Mouse (Mus musculus): Measurements from ENCODE around the gene Cnbp. TPM values are rescaled to one million over a fixed set of nuclear protein-coding genes. Genes with fewer than 3 reads are reported as not detected.

Gene Cnbp
- total and polyA plus RNA-seq, 3 experiments: 201 to 879 (median 652) TPM

DNA sequence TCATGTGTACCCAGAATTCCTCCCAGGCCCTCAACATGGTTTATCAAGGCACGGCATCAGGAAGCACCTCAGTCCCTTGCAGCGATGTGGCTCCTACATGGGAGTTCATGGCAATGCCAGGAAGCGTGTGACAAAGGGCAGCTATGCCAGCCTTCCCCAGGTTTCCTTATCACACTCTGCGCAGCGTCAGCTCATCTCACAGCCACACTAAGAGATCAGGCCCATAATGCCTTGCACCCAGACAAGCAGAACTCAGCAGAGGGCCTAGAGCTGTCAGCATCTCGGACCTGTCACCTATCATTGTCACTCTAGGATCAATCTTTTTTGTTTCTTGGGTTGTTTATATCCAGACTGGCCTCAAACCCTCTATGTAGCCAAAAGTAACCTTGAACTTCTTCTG is 51.3 kb downstream of the Cnbp start:
- Histone ChIP-seq H3K27ac (ENCODE audit: control insufficient read depth, low read depth, low read length) (no peak overlapping the region), H3K9me3 (replicated peaks; ENCODE audit: insufficient read depth, low read length) (no peaks in the 10 kb centered on the region), H3K27me3 (ENCODE audit: control insufficient read depth in 1 of 2, insufficient read depth in 2 of 2, low read length in 2 of 2) (no peaks in the 10 kb centered on the region), H3K79me2 (ENCODE audit: control insufficient read depth, insufficient read depth, low read length, poor library complexity) (no peaks in the 10 kb centered on the region), H3K36me3 (ENCODE audit: control insufficient read depth in 1 of 2, insufficient read depth in 2 of 2, low read length in 2 of 2) (no peaks in the 10 kb centered on the region), H3K9ac (ENCODE audit: control insufficient read depth, low read depth, low read length, poor library complexity, severe bottlenecking) (no peak overlapping the region), H3K4me3 (ENCODE audit: control insufficient read depth in 1 of 2, insufficient read depth in 1 of 2, low read depth in 2 of 2, low read length in 2 of 2) (no peak overlapping the region), H3K4me1 (ENCODE audit: control insufficient read depth in 1 of 2, insufficient read depth in 2 of 2, low read length in 2 of 2) (no peaks in the 10 kb centered on the region)
- DNase-seq (ENCODE audit: low read depth, low spot score): no peak
- TF ChIP-seq GABPA (IDR thresholded peaks at IDR 0.05; ENCODE audit: low read depth, low read length) (no peak), CTCF (IDR thresholded peaks at IDR 0.05 in 2 of 3, conservative IDR thresholded peaks at IDR 0.05 in 1 of 3; ENCODE audit: control insufficient read depth in 1 of 3, insufficient read depth in 1 of 3, low read depth in 2 of 3, low read length in 3 of 3, poor library complexity in 1 of 3, severe bottlenecking in 1 of 3) (no peak), POLR2AphosphoS5 (IDR thresholded peaks at IDR 0.05; ENCODE audit: borderline replicate concordance, low read depth, low read length) (no peak), KAT2A (conservative IDR thresholded peaks at IDR 0.05; ENCODE audit: low read depth, low read length) (no peak), USF2 (IDR thresholded peaks at IDR 0.05; ENCODE audit: borderline replicate concordance in 1 of 2, insufficient read depth in 1 of 2, low read depth in 1 of 2, low read length in 2 of 2) (no peak), MAFK (IDR thresholded peaks at IDR 0.05; ENCODE audit: borderline replicate concordance, low read depth, low read length) (no peak), ZNF384 (IDR thresholded peaks at IDR 0.05; ENCODE audit: low read depth, low read length) (no peak), RAD21 (IDR thresholded peaks at IDR 0.05; ENCODE audit: low read depth, low read length) (no peak), TAL1 (IDR thresholded peaks at IDR 0.05; ENCODE audit: low read length) (no peak)

DNA sequence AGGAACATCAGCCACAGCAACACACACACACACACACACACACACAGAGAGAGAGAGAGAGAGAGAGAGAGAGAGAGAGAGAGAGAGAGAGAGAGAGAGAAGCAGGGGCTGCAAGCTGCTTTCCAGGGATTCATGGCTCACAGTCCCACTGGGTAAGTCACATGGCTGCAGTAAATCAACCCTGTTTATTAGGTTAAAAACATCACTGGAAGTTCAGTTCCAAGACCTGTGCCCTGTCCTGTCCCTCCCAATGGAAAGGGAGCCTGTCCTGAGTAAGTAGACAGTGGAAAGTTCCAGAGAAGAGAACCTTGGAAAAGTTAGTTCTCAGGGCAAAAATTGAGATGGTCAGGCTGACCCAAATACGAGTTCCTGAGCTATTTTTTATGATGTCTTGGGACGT is 53.6 kb downstream of the Cnbp start:
- DNase-seq (ENCODE audit: low read depth, low spot score): no peak
- Histone ChIP-seq H3K27ac (ENCODE audit: control insufficient read depth, low read depth, low read length) (no peak overlapping the region), H3K4me3 (ENCODE audit: control insufficient read depth in 1 of 2, insufficient read depth in 1 of 2, low read depth in 2 of 2, low read length in 2 of 2) (no peak overlapping the region), H3K79me2 (ENCODE audit: control insufficient read depth, insufficient read depth, low read length, poor library complexity) (no peaks in the 10 kb centered on the region), H3K36me3 (ENCODE audit: control insufficient read depth in 1 of 2, insufficient read depth in 2 of 2, low read length in 2 of 2) (no peaks in the 10 kb centered on the region), H3K4me1 (ENCODE audit: control insufficient read depth in 1 of 2, insufficient read depth in 2 of 2, low read length in 2 of 2) (no peaks in the 10 kb centered on the region), H3K9ac (ENCODE audit: control insufficient read depth, low read depth, low read length, poor library complexity, severe bottlenecking) (no peak overlapping the region), H3K9me3 (replicated peaks; ENCODE audit: insufficient read depth, low read length) (no peaks in the 10 kb centered on the region), H3K27me3 (ENCODE audit: control insufficient read depth in 1 of 2, insufficient read depth in 2 of 2, low read length in 2 of 2) (no peaks in the 10 kb centered on the region)
- TF ChIP-seq ZC3H11A (IDR thresholded peaks at IDR 0.05; ENCODE audit: low read depth, low read length): no peak
- TF ChIP-seq KAT2A (conservative IDR thresholded peaks at IDR 0.05; ENCODE audit: low read depth, low read length): no peak
- no peak for TF ChIP-seq SIN3A (IDR thresholded peaks at IDR 0.05; ENCODE audit: low read length)
- no peak for TF ChIP-seq ZKSCAN1 (IDR thresholded peaks at IDR 0.05; ENCODE audit: low read depth, low read length)
- no peak for TF ChIP-seq SMC3 (IDR thresholded peaks at IDR 0.05; ENCODE audit: low read depth, low read length)
- no peak for TF ChIP-seq ELF1 (IDR thresholded peaks at IDR 0.05; ENCODE audit: low read depth, low read length)

DNA sequence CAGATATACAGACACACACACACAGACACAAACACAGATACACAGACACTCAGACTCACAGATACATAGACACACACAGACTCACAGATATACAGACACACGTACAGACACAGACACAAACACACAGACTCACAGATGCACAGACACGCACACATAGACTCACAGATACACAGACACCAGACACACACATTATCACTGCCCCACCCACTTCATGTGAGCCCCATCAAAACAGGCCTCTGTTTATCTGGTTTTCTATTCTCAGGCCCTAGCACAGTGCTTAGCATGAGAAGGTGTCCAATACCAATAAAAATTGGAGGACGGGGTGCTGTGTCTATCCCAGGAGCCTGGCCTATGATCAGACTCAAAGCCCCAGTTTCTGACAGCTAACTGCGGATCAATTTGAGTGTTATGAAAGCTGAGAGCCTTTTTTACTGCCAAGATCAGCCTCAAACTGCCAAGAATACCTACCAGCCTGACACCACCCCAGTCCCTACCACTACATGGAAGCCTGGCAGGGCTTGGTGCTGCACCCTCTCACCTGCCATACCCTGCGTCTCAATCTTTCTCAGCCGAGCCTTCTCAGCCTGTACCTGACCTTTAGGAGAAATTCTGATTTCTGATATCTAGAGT is 54.5 kb downstream of the Cnbp start:
- Histone ChIP-seq H3K4me3 (ENCODE audit: control insufficient read depth in 1 of 2, insufficient read depth in 1 of 2, low read depth in 2 of 2, low read length in 2 of 2) (no peak overlapping the region), H3K9me3 (replicated peaks; ENCODE audit: insufficient read depth, low read length) (no peaks in the 10 kb centered on the region), H3K27me3 (ENCODE audit: control insufficient read depth in 1 of 2, insufficient read depth in 2 of 2, low read length in 2 of 2) (no peaks in the 10 kb centered on the region), H3K79me2 (ENCODE audit: control insufficient read depth, insufficient read depth, low read length, poor library complexity) (no peaks in the 10 kb centered on the region), H3K9ac (ENCODE audit: control insufficient read depth, low read depth, low read length, poor library complexity, severe bottlenecking) (no peak overlapping the region), H3K36me3 (ENCODE audit: control insufficient read depth in 1 of 2, insufficient read depth in 2 of 2, low read length in 2 of 2) (peaks cover 0 to 5% of the 10 kb centered on the region in 2 experiments; a peak in 2 of 4 replicates), H3K4me1 (ENCODE audit: control insufficient read depth in 1 of 2, insufficient read depth in 2 of 2, low read length in 2 of 2) (peaks cover 0 to 4% of the 10 kb centered on the region in 2 experiments; a peak in 3 of 4 replicates), H3K27ac (ENCODE audit: control insufficient read depth, low read depth, low read length) (no peak overlapping the region)
- no peak for DNase-seq (ENCODE audit: low read depth, low spot score)
- TF ChIP-seq ETS1 (IDR thresholded peaks at IDR 0.05; ENCODE audit: low read depth, low read length): no peak
- TF ChIP-seq MEF2A (IDR thresholded peaks at IDR 0.05; ENCODE audit: extremely low read depth, insufficient replicate concordance, low read depth, low read length, poor library complexity, severe bottlenecking): no peak
- no peak for TF ChIP-seq MXI1 (IDR thresholded peaks at IDR 0.05; ENCODE audit: low read depth, low read length)
- no peak for TF ChIP-seq NRF1 (IDR thresholded peaks at IDR 0.05; ENCODE audit: insufficient read depth, low read depth, low read length, poor library complexity, severe bottlenecking)
- TF ChIP-seq ELF1 (IDR thresholded peaks at IDR 0.05; ENCODE audit: low read depth, low read length): no peak
- no peak for TF ChIP-seq ZMIZ1 (IDR thresholded peaks at IDR 0.05; ENCODE audit: low read depth, low read length)
- TF ChIP-seq RCOR1 (IDR thresholded peaks at IDR 0.05; ENCODE audit: low read depth, low read length): no peak
- no peak for TF ChIP-seq HCFC1 (IDR thresholded peaks at IDR 0.05; ENCODE audit: low read depth, low read length)
- no peak for TF ChIP-seq POLR2A (IDR thresholded peaks at IDR 0.05; ENCODE audit: control insufficient read depth in 1 of 2, insufficient read depth in 1 of 2, low read depth in 1 of 2, low read length in 2 of 2, poor library complexity in 1 of 2)
- TF ChIP-seq E2F4 (IDR thresholded peaks at IDR 0.05; ENCODE audit: borderline replicate concordance, low read depth, low read length): no peak
- TF ChIP-seq JUND (IDR thresholded peaks at IDR 0.05; ENCODE audit: low read depth, low read length): no peak
- no peak for TF ChIP-seq USF2 (IDR thresholded peaks at IDR 0.05; ENCODE audit: borderline replicate concordance in 1 of 2, insufficient read depth in 1 of 2, low read depth in 1 of 2, low read length in 2 of 2)
- TF ChIP-seq CHD2 (IDR thresholded peaks at IDR 0.05; ENCODE audit: low read length): no peak

Measured in MEL (cell line).